Mouse (Mus musculus) kidney, adult 2 months (tissue): Measurements from ENCODE around the gene Rbm24.

Experiments
- CTCF ChIP-seq: fragments of 200-500 bp; conservative IDR thresholded peaks from 2 replicates; pipeline ENCODE4 v1.5.1; 2011; ENCODE audit warnings: low read depth, mild to moderate bottlenecking, control low read depth, low read length, moderate library complexity, mixed read lengths; ENCODE audit not compliant: insufficient read depth, insufficient read length
- POLR2A ChIP-seq: fragments of 200-500 bp; IDR thresholded peaks from one replicate; pipeline ENCODE4 v1.6.1; 2011; ENCODE audit warnings: low read depth, low read length, control low read depth

GRCm38 (mm10) chr13:46451548-46451947 lies 33.3 kb downstream of the Rbm24 start:
- TF ChIP-seq POLR2A (no peak), CTCF (no peak)
